Mouse (Mus musculus) CD4-positive, CD25-positive, alpha-beta regulatory T cell (primary cell): Measurements from ENCODE around the gene Sec61a1. TPM values are rescaled to one million over a fixed set of nuclear protein-coding genes. Genes with fewer than 3 reads are reported as not detected.

Experiments used
- polyA plus RNA-seq: library from polyadenylated mRNA; unstranded; fragments of 100-300 nt; shearing (Covaris generic); gene quantifications from one replicate; pipeline ENCODE4 v1.2.1, GENCODE M21; 2017

The Sec61a1 gene
- 215 TPM for polyA plus RNA-seq

DNA sequence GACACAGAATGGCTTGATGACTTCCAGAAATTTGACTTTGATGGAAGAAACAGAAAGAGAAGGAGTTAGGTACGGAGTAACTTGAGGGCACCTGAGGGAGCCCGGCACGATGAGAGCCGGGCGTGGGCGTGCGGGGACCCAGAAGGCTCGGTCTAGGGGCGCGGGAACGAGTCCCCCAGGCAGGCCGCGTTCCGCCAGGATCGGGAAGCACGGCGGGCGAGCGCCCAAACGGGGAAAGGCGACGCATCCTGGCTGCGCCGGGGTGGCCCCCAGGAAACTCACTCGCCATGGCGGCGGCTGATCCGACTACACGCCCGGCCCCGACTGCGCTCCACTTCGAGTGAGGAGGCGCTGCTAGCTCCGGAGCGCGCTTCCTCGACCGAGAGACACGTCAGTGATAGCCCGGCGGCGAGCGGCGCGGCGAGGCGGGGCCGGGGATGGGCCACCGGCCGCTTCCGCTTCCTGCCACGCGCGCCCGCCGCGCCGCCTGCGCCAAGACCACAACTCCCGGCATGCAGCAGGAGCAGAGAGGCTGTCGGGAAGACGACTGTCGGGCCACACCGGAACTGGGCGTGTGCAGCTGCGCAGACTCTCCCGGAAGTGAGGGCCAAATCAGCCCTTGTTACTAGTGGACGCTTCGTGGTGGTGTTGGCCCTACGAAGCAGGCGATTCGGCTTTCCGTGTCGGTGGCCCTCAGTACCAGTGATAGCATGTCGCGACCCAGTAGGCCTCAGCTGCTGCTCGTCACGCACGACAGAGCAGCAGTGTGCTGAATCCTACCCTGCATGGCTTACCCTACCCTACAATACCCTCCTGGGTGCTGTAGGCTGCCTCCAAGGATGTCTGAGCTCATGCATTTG is at the start of gene Sec61a1:
Gene Sec61a1 (minus strand): TSS at position 502 of the 860 bp plus-strand sequence.

DNA sequence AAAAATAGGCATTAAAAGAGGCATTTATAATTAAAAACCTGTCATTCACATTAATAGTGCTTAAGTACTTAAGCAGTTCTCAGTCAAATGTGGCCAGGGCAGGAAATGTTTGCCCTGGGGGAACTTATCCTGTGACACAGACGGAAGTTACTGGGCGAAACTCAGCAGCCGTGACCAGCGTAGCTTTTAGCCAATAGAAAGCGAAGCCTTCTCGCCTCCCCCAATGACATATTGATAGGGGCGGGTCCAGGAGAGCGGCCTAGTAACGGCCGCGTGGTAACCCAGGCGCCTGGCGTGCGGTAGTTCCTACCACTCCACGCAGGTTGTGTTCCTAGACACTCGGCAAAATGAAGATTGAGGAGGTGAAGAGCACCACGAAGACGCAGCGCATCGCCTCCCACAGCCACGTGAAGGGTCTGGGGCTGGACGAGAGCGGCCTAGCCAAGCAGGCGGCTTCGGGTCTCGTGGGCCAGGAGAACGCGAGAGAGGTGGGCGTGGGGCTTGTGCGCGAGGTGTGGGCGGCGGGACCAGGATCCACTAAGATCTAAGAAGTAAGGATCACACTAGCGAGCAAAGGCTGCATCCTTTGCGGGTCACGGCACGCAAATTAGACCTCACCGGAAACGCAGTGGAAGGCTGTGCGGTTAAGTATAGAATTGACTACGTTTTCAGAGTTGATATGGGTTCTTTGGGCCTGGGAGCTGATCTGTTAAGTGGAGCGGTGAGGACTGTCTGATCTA is 53.4 kb downstream of the Sec61a1 start, which contains the start of gene Ruvbl1:
Gene Ruvbl1 (plus strand): TSS at position 229 of the 740 bp plus-strand sequence.

Other genes starting within 250 kb of the Sec61a1 start
- gene Eefsec, start 72.4 kb downstream of the Sec61a1 start, polyA plus RNA-seq, result 60.2 TPM
- gene Ruvbl1, start 53.5 kb downstream of the Sec61a1 start, polyA plus RNA-seq, result 81.7 TPM
- gene Kbtbd12, start 119.0 kb upstream of the Sec61a1 start, polyA plus RNA-seq, result not detected
- 0.99 TPM for gene Mgll, start 205.5 kb upstream of the Sec61a1 start, polyA plus RNA-seq